Comparison of ENCODE assay signal across 16 mouse cellular contexts in genomic region chr2:70619232-70619835, GRCm38 (mm10). TPM values are rescaled to one million over a fixed set of nuclear protein-coding genes. Genes with fewer than 3 reads are reported as not detected.
A peak's percentile ranks its signal among the peaks of the same experiment; 100 is the strongest.
DNase-seq lines count a peak whose midpoint lies in the region; ATAC-seq and TF ChIP-seq lines count a peak whose summit lies in the region.
"Had no signal": no experiment of that assay in that cellular context is flagged by ENCODE, and none has a peak within 500 bp of the region (broad histone marks: within the 10 kb centered on the region; RNA-seq: fewer than 3 reads in every experiment).

No protein-coding gene starts in this region.

- H3K4me3 ChIP-seq in heart, adult 2 months, result no peak overlapping the region
- H3K4me3 ChIP-seq in lung, postnatal 0 days (ENCODE audit: low read depth, low read length), result no peak overlapping the region
- no peak overlapping the region for H3K4me3 ChIP-seq in G1E (ENCODE audit: low read depth, low read length)
- H3K4me3 ChIP-seq: embryonic facial prominence, embryonic 15.5 days; heart, embryonic 13.5 days; liver, embryonic 15.5 days; midbrain, embryonic 12.5 days; neural tube, embryonic 15.5 days had no signal

- intact Hi-C loops in heart, adult 2 months (cut with DNase I), result no loop called here

- H3K4me2 ChIP-seq in lung, postnatal 0 days (replicated peaks; ENCODE audit: low read depth, low read length), result no peak overlapping the region
- H3K4me2 ChIP-seq: embryonic facial prominence, embryonic 15.5 days; heart, embryonic 13.5 days; liver, embryonic 15.5 days; midbrain, embryonic 12.5 days; neural tube, embryonic 15.5 days had no signal

- H3K9me3 ChIP-seq in lung, postnatal 0 days (ENCODE audit: low read length), result no peaks in the 10 kb centered on the region
- H3K9me3 ChIP-seq in G1E (replicated peaks), result no peaks in the 10 kb centered on the region
- H3K9me3 ChIP-seq: embryonic facial prominence, embryonic 15.5 days; heart, embryonic 13.5 days; liver, embryonic 15.5 days; midbrain, embryonic 12.5 days; neural tube, embryonic 15.5 days had no signal

- H3K79me2 ChIP-seq in heart, adult 2 months (replicated peaks; ENCODE audit: control insufficient read depth, insufficient read depth, low read length), result no peaks in the 10 kb centered on the region

- no peak for DNase-seq in heart, adult 2 months
- no peak for DNase-seq in heart, adult 18-20 months
- DNase-seq in lung, postnatal 0 days (ENCODE audit: low spot score), result no peak
- DNase-seq in lung, adult 18-20 months, result no peak
- peak; percentile 3 for DNase-seq in G1E (ENCODE audit: low spot score)
- peak; percentile 19 for DNase-seq in naive thymus-derived CD4-positive, alpha-beta T cell, adult 2 months (ENCODE audit: low read depth)
- no peak for DNase-seq in kidney, postnatal 14 days
- no peak for DNase-seq in right cerebral cortex, adult 18-20 months
- DNase-seq: adrenal gland, postnatal 14 days; cerebellum, adult 9-10 months; kidney, adult 8-10 months had no signal

- ATAC-seq in lung, postnatal 0 days, result no peak
- ATAC-seq in G1E (ENCODE audit: extremely low read depth, insufficient number of reproducible peaks, low FRiP score, poor library complexity, severe bottlenecking), result no peak

- TF ChIP-seq CTCF in heart, adult 2 months (IDR thresholded peaks at IDR 0.05), result peak; percentile 53
- TF ChIP-seq CTCF in lung, postnatal 0 days (IDR thresholded peaks at IDR 0.05), result peak; percentile 26; the same call in 1 of the 2 replicates
- TF ChIP-seq CTCF in G1E (IDR thresholded peaks at IDR 0.05; ENCODE audit: low read depth, low read length), result peak; percentile 50; the same call in 1 of the 2 replicates

- no peak for TF ChIP-seq POLR2A in heart, adult 2 months (IDR thresholded peaks at IDR 0.05; ENCODE audit: insufficient read depth, low read depth, low read length)

- no peaks in the 10 kb centered on the region for H3K36me3 ChIP-seq in heart, adult 2 months (ENCODE audit: control insufficient read depth, insufficient read depth, low read length)
- H3K36me3 ChIP-seq in lung, postnatal 0 days (ENCODE audit: insufficient read depth, low read length), result no peaks in the 10 kb centered on the region
- H3K36me3 ChIP-seq in G1E (replicated peaks), result no peaks in the 10 kb centered on the region
- H3K36me3 ChIP-seq: embryonic facial prominence, embryonic 15.5 days; heart, embryonic 13.5 days; liver, embryonic 15.5 days; midbrain, embryonic 12.5 days; neural tube, embryonic 15.5 days had no signal

- 87% methylated on average over 6 of the region's 6 CpGs for WGBS in heart, adult 2 months
- WGBS in lung, postnatal 0 days, result 87% methylated on average over 6 of the region's 6 CpGs

- no peaks in the 10 kb centered on the region for H3K27me3 ChIP-seq in heart, adult 2 months (ENCODE audit: control insufficient read depth, insufficient read depth, low read length)
- H3K27me3 ChIP-seq in lung, postnatal 0 days (replicated peaks; ENCODE audit: insufficient read depth, low read length), result no peaks in the 10 kb centered on the region
- no peaks in the 10 kb centered on the region; the same call in 1 of the 2 replicates for H3K27me3 ChIP-seq in G1E (ENCODE audit: insufficient read depth, low read length)
- H3K27me3 ChIP-seq: embryonic facial prominence, embryonic 15.5 days; heart, embryonic 13.5 days; liver, embryonic 15.5 days; midbrain, embryonic 12.5 days; neural tube, embryonic 15.5 days had no signal

- TF ChIP-seq EP300 in heart, adult 2 months (IDR thresholded peaks at IDR 0.05; ENCODE audit: insufficient read depth, low read depth, low read length), result no peak
- no peak for TF ChIP-seq EP300 in lung, postnatal 0 days (IDR thresholded peaks at IDR 0.05)

- no peaks in the 10 kb centered on the region for H3K4me1 ChIP-seq in heart, adult 2 months (ENCODE audit: control insufficient read depth, insufficient read depth, low read length)
- no peaks in the 10 kb centered on the region for H3K4me1 ChIP-seq in lung, postnatal 0 days (ENCODE audit: insufficient read depth, low read depth, low read length)
- H3K4me1 ChIP-seq in G1E (ENCODE audit: insufficient read depth, low read depth, low read length), result no peaks in the 10 kb centered on the region
- H3K4me1 ChIP-seq: embryonic facial prominence, embryonic 15.5 days; heart, embryonic 13.5 days; liver, embryonic 15.5 days; midbrain, embryonic 12.5 days; neural tube, embryonic 15.5 days had no signal

- no peak overlapping the region for H3K27ac ChIP-seq in heart, adult 2 months
- H3K27ac ChIP-seq in lung, postnatal 0 days (ENCODE audit: low read length), result no peak overlapping the region
- H3K27ac ChIP-seq: embryonic facial prominence, embryonic 15.5 days; heart, embryonic 13.5 days; liver, embryonic 15.5 days; midbrain, embryonic 12.5 days; neural tube, embryonic 15.5 days had no signal

- no peak overlapping the region for H3K9ac ChIP-seq in heart, adult 2 months (ENCODE audit: low read depth, low read length)
- H3K9ac ChIP-seq in lung, postnatal 0 days (replicated peaks; ENCODE audit: low read depth), result no peak overlapping the region
- H3K9ac ChIP-seq: embryonic facial prominence, embryonic 15.5 days; heart, embryonic 13.5 days; liver, embryonic 15.5 days; midbrain, embryonic 12.5 days; neural tube, embryonic 15.5 days had no signal

RNA-seq across cellular contexts. Expression of gene Gorasp2, which starts 42.0 kb away (rescaled TPM):
- total RNA-seq in heart, adult 2 months (2021), result 10 to 100 TPM; 59.5 to 67.8 TPM
- polyA plus RNA-seq in heart, adult 2 months (2012; rRNA removed), result 80.2 and 91.4 TPM in 2 replicates
- 10 to 100 TPM; 58.0 to 61.3 TPM for total RNA-seq in heart, adult 18-20 months (2021)
- 122 and 133 TPM in 2 replicates for polyA plus RNA-seq in lung, postnatal 0 days (2015; fragmentation: Nextera tagmentation; extraction: Ambion mirVana)
- 203 and 230 TPM in 2 replicates for total RNA-seq in G1E (2014; fragmentation: Nextera tagmentation)
- 45.0 and 48.4 TPM in 2 replicates for total RNA-seq in G1E (2017)
- 60.9 and 69.4 TPM in 2 replicates for polyA plus RNA-seq in G1E (2012)

RNA-seq across cellular contexts. Expression of gene Gm26558, which starts 42.6 kb away (rescaled TPM):
- total RNA-seq in heart, adult 2 months (2021), result not detected
- not detected in 2 replicates for polyA plus RNA-seq in heart, adult 2 months (2012; rRNA removed)
- total RNA-seq in heart, adult 18-20 months (2021), result not detected
- polyA plus RNA-seq in lung, postnatal 0 days (2015; fragmentation: Nextera tagmentation; extraction: Ambion mirVana), result 2.8 and 4.4 TPM in 2 replicates
- total RNA-seq in G1E (2014; fragmentation: Nextera tagmentation), result not detected in 2 replicates
- 0.44 TPM in 1 of 2 replicates, not detected in the other for total RNA-seq in G1E (2017)
- 0.05 and 0.08 TPM in 2 replicates for polyA plus RNA-seq in G1E (2012)
- total RNA-seq: adrenal gland, postnatal 14 days had no signal

Comparison
In these comparisons a context has a peak if more than half of its experiments do, and no peak if none do; other contexts are left out.
1. DNase-seq: peak in G1E (single experiment) and naive thymus-derived CD4-positive, alpha-beta T cell, adult 2 months (single experiment); none in heart, adult 2 months (0 of 2), heart, adult 18-20 months (0 of 2), lung, postnatal 0 days (single experiment), lung, adult 18-20 months (0 of 2), kidney, postnatal 14 days (single experiment) and right cerebral cortex, adult 18-20 months (single experiment).
2. Peak in every context shown above with its lines, with median percentiles within 50 percentile points of each other: CTCF ChIP-seq.